Mouse (Mus musculus): ENCODE measurements around the gene Dlg2. TPM values are rescaled to one million over a fixed set of nuclear protein-coding genes. Genes with fewer than 3 reads are reported as not detected.

Dlg2 gene
- polyA plus RNA-seq, 1 experiment from 2014 or later = 6.9 TPM

GRCm38 (mm10) chr7:91896935-91897334, 1420.5 kb downstream of the Dlg2 start:
- no peak for ATAC-seq (ENCODE audit: low FRiP score)
- WGBS = 41% methylated on average over 2 of the region's 2 CpGs
- Histone ChIP-seq H3K9me3 (replicated peaks) (no peaks in the 10 kb centered on the region), H3K27ac (no peak overlapping the region), H3K4me3 (no peak overlapping the region), H3K36me3 (no peaks in the 10 kb centered on the region), H3K4me1 (no peaks in the 10 kb centered on the region), H3K27me3 (no peaks in the 10 kb centered on the region), H3K9ac (no peak overlapping the region), H3K4me2 (replicated peaks) (no peak overlapping the region)

DNA sequence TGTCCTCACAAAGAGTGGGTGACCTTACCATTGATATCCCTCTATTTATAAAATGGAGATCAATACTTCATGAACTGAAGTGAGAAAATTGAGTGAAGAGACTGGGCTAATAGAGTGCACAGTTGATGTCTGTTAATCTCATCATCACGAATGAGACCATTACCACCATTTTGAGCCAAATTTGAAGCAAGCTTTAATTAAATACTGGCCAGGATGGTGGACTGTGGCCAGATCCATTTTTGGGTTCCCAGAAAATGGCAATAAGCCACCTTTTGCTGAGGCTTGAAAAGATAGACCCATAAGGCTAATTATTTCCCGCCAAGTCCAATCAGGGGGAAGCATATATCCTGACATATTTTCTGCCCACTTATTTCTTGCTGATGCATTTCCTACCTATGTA, 1421.0 kb downstream of the Dlg2 start:
- H3K4me2 ChIP-seq (replicated peaks) = no peak overlapping the region
- no peak for ATAC-seq (ENCODE audit: low FRiP score)
- 87% methylated on average over 2 of the region's 2 CpGs for WGBS
- no peaks in the 10 kb centered on the region for H3K4me1 ChIP-seq
- H3K36me3 ChIP-seq = no peaks in the 10 kb centered on the region
- H3K9ac ChIP-seq = no peak overlapping the region
- H3K4me3 ChIP-seq = no peak overlapping the region
- H3K27me3 ChIP-seq = no peaks in the 10 kb centered on the region
- no peak overlapping the region for H3K27ac ChIP-seq
- H3K9me3 ChIP-seq (replicated peaks) = no peaks in the 10 kb centered on the region

DNA sequence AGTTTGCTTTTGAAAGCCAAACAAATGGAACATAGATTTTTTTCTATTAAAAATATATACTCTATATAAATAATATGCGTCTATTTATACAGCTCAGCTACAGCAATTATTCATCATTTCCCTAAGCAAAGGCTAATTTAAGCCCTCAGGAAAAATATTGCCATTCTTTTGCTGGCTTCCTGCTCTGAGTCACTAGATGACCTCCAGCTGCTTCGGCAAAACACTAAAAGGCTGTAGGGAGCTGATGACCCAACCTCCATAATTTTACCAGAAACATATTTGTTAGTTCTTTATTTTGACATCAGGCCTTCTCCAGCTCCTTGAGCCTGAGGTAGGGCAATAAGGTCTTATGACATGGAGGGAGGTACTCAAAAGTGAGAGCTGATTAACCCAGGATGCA, 1426.0 kb downstream of the Dlg2 start:
- Histone ChIP-seq H3K4me1 (no peaks in the 10 kb centered on the region), H3K27ac (no peak overlapping the region), H3K27me3 (no peaks in the 10 kb centered on the region), H3K9ac (no peak overlapping the region), H3K4me2 (replicated peaks) (no peak overlapping the region), H3K4me3 (no peak overlapping the region), H3K36me3 (no peaks in the 10 kb centered on the region), H3K9me3 (replicated peaks) (no peaks in the 10 kb centered on the region)
- ATAC-seq (ENCODE audit: low FRiP score) = no peak
- WGBS = 77% methylated on average over 2 of the region's 2 CpGs

GRCm38 (mm10) chr7:91916809-91917208, 1440.3 kb downstream of the Dlg2 start:
- WGBS = 85% methylated on average over 3 of the region's 3 CpGs
- H3K9ac ChIP-seq = no peak overlapping the region
- no peak for ATAC-seq (ENCODE audit: low FRiP score)

DNA sequence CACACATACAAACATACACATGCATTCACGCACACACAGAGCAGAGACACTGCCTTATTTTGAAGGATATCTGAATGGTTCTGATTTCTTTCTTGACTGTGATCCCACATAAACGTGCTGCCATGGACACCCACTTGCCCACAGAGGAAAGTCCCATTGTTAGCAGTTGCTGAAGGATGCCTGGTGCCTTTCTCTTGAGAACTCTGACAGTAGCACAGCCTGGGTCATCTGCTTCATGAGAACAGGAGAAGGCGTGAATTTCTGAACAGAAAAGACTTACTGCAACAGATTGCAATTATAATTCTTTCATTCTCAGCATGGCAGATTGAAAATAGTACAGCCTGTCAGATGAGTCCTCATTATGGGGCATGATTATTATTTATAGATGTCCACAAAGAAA, 1442.6 kb downstream of the Dlg2 start:
- Histone ChIP-seq H3K4me1 (no peaks in the 10 kb centered on the region), H3K4me3 (no peak overlapping the region), H3K9ac (no peak overlapping the region), H3K36me3 (no peaks in the 10 kb centered on the region), H3K4me2 (replicated peaks) (no peak overlapping the region), H3K27me3 (no peaks in the 10 kb centered on the region), H3K9me3 (replicated peaks) (no peaks in the 10 kb centered on the region), H3K27ac (no peak overlapping the region)
- 73% methylated on average over 3 of the region's 3 CpGs for WGBS
- no peak for ATAC-seq (ENCODE audit: low FRiP score)

More at GRCm38 (mm10) chr7:91916809-91917208, 1440.3 kb downstream of the Dlg2 start:
- no peaks in the 10 kb centered on the region for H3K4me1 ChIP-seq
- no peak overlapping the region for H3K4me2 ChIP-seq (replicated peaks)
- H3K27ac ChIP-seq = no peak overlapping the region
- no peaks in the 10 kb centered on the region for H3K36me3 ChIP-seq
- H3K4me3 ChIP-seq = no peak overlapping the region
- no peaks in the 10 kb centered on the region for H3K9me3 ChIP-seq (replicated peaks)
- no peaks in the 10 kb centered on the region for H3K27me3 ChIP-seq

- H3K9ac ChIP-seq = no peak overlapping the region
- 57% methylated on average over 3 of the region's 3 CpGs for WGBS
- no peak overlapping the region for H3K27ac ChIP-seq
- no peaks in the 10 kb centered on the region for H3K36me3 ChIP-seq
- H3K9me3 ChIP-seq (replicated peaks) = no peaks in the 10 kb centered on the region
- H3K4me1 ChIP-seq = no peaks in the 10 kb centered on the region
- no peak overlapping the region for H3K4me3 ChIP-seq
- no peaks in the 10 kb centered on the region for H3K27me3 ChIP-seq
- peak; percentile 87 for ATAC-seq (ENCODE audit: low FRiP score)
- no peak overlapping the region for H3K4me2 ChIP-seq (replicated peaks)
Measured at GRCm38 (mm10) chr7:91919738-91920137, 1443.3 kb downstream of the Dlg2 start.

DNA sequence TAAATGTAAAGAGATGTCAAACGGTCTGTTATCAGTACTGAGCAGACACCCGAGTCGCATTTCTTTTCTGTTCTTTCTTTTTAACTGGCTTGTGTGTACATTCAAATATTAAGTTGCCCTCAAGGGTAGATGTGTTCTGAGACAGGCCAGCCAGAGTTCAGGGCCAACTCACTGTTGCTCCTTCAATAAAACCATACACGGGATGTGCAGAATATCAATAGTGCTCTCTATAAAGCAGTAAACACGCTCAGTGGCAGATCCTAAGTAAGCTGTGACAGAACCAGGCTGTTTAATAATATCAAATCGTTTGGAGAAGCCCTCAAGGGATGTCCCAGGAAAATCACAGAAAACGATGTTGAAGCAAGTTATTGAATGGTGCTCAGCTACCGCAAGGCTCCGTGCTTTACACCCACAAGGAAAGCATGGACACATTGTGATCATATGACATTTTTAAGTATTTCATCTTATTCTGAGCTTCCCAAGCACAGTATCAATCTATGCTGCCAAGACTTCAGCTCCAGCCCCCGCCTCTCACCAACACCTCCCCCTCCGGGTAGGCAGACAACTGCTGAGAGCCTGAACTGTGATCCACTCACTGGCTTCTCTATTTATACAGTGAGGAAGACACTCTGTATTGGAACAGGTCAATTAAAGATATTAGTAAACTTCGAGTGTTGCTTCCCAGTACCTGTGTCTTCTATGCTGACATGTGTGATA, 1458.6 kb downstream of the Dlg2 start:
- Histone ChIP-seq H3K27ac (no peak overlapping the region), H3K4me2 (replicated peaks) (no peak overlapping the region), H3K9me3 (replicated peaks) (no peaks in the 10 kb centered on the region), H3K4me3 (no peak overlapping the region), H3K9ac (no peak overlapping the region), H3K4me1 (no peaks in the 10 kb centered on the region), H3K27me3 (no peaks in the 10 kb centered on the region), H3K36me3 (no peaks in the 10 kb centered on the region)
- WGBS = 67% methylated on average over 12 of the region's 12 CpGs
- peak; percentile 29; the same call in 1 of the 2 replicates for ATAC-seq (ENCODE audit: low FRiP score)

DNA sequence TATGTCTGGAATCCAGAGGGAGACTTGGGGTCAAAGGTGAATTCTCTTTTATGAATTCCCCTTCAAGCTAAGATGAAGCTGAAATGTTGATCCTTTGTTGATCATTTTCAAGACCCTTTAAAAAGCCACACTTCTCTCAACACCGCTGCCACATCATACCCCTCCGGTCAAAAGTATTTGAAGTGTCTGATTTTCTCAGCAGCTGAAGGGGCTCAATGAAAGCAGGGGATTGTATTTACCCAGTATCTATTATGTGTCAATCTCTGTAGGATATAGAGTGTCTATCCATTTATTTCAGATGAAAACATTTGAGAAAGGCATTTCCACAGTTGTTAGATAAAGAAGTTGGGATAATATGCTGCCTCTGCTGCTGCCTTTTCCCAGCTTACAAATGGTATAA, 1459.7 kb downstream of the Dlg2 start:
- 58% methylated on average over 2 of the region's 2 CpGs for WGBS
- no peak overlapping the region for H3K4me3 ChIP-seq
- no peak overlapping the region for H3K4me2 ChIP-seq (replicated peaks)
- no peaks in the 10 kb centered on the region for H3K9me3 ChIP-seq (replicated peaks)
- H3K4me1 ChIP-seq = no peaks in the 10 kb centered on the region
- H3K36me3 ChIP-seq = no peaks in the 10 kb centered on the region
- H3K9ac ChIP-seq = no peak overlapping the region
- no peak for ATAC-seq (ENCODE audit: low FRiP score)
- H3K27me3 ChIP-seq = no peaks in the 10 kb centered on the region
- H3K27ac ChIP-seq = no peak overlapping the region

DNA sequence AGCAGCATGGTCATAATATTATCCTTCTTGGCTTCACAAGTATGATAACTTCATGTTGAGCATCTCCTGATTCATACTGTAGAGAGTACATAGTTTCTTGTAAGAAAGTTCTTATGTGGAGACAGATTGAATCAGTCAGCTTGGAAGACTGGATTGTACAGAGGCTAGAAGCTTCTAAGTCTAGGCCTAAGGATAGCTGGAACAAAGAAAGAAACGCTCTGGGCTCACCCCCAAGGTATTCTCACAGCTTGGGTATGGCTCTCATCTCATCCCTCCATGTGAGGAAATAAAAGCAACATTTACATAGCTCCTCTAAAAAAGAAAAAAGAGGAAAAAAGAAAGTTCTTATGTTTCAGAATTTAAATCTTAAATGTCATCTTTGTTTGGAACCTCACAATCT, 1466.8 kb downstream of the Dlg2 start:
- no peak overlapping the region for H3K9ac ChIP-seq
- no peaks in the 10 kb centered on the region for H3K36me3 ChIP-seq
- H3K9me3 ChIP-seq (replicated peaks) = no peaks in the 10 kb centered on the region
- H3K4me2 ChIP-seq (replicated peaks) = no peak overlapping the region
- WGBS = 84% methylated on average over 1 of the region's 1 CpGs
- no peak for ATAC-seq (ENCODE audit: low FRiP score)
- no peaks in the 10 kb centered on the region for H3K4me1 ChIP-seq
- H3K27ac ChIP-seq = no peak overlapping the region
- H3K27me3 ChIP-seq = no peaks in the 10 kb centered on the region
- H3K4me3 ChIP-seq = no peak overlapping the region

- no peaks in the 10 kb centered on the region for H3K27me3 ChIP-seq
- H3K9me3 ChIP-seq (replicated peaks) = no peaks in the 10 kb centered on the region
- no peaks in the 10 kb centered on the region for H3K4me1 ChIP-seq
- no peaks in the 10 kb centered on the region for H3K36me3 ChIP-seq
- H3K4me3 ChIP-seq = no peak overlapping the region
- WGBS = 96% methylated on average over 1 of the region's 1 CpGs
- H3K9ac ChIP-seq = no peak overlapping the region
- no peak overlapping the region for H3K4me2 ChIP-seq (replicated peaks)
- H3K27ac ChIP-seq = no peak overlapping the region
- no peak for ATAC-seq (ENCODE audit: low FRiP score)
Measured at GRCm38 (mm10) chr7:91955584-91955983, 1479.1 kb downstream of the Dlg2 start.

DNA sequence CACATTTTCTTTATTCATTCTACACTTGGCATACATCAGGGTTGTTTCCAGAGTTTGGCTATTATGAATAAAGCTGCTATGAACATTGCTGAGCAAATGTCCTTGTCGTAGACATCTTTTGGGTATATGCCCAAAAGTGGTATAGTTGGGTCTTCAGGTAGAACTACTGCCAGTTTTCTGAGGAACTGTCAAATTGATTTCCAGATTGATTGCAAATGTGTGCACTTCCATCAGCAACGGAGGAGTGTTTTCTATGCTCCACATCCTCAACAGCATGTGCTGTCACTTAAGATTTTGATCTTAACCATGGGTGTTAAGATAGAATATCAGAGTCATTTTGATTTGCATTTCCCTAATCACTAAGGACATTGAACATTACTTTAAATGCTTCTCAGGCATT, 1486.5 kb downstream of the Dlg2 start:
- no peak overlapping the region for H3K9ac ChIP-seq
- no peak overlapping the region for H3K4me3 ChIP-seq
- H3K27ac ChIP-seq = no peak overlapping the region
- 84% methylated on average over 2 of the region's 2 CpGs for WGBS
- no peaks in the 10 kb centered on the region for H3K4me1 ChIP-seq
- H3K27me3 ChIP-seq = no peaks in the 10 kb centered on the region
- no peak overlapping the region for H3K4me2 ChIP-seq (replicated peaks)
- no peaks in the 10 kb centered on the region for H3K9me3 ChIP-seq (replicated peaks)
- H3K36me3 ChIP-seq = no peaks in the 10 kb centered on the region
- ATAC-seq (ENCODE audit: low FRiP score) = no peak

DNA sequence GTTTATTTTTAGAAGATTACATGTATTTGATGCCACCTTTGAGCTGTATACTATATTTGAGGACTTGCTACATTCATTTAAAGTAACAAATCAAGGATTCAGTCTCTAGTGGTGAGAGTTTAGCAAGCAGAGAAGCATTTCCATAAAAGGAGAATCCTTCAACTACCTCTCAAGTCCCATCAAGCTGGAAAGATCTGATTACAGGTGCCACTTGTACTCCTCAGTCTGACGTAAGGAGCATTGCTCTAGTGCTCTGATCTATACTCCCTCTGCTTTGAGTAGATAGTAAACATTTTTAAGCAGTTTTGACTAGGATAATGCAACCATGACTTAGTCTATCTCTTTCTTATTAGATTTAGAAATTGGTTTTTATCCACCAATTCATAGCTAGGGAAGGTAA, 1496.5 kb downstream of the Dlg2 start:
- H3K4me1 ChIP-seq = no peaks in the 10 kb centered on the region
- no peaks in the 10 kb centered on the region for H3K9me3 ChIP-seq (replicated peaks)
- no peak overlapping the region for H3K9ac ChIP-seq
- no peak overlapping the region for H3K4me2 ChIP-seq (replicated peaks)
- no peak for ATAC-seq (ENCODE audit: low FRiP score)
- H3K27me3 ChIP-seq = no peaks in the 10 kb centered on the region
- H3K4me3 ChIP-seq = no peak overlapping the region
- 82% methylated on average over 1 of the region's 1 CpGs for WGBS
- no peaks in the 10 kb centered on the region for H3K36me3 ChIP-seq
- no peak overlapping the region for H3K27ac ChIP-seq

- ATAC-seq (ENCODE audit: low FRiP score) = no peak
- no peak overlapping the region for H3K27ac ChIP-seq
- no peaks in the 10 kb centered on the region for H3K36me3 ChIP-seq
- 89% methylated on average over 5 of the region's 5 CpGs for WGBS
- H3K4me1 ChIP-seq = no peaks in the 10 kb centered on the region
- H3K27me3 ChIP-seq = no peaks in the 10 kb centered on the region
- H3K9me3 ChIP-seq (replicated peaks) = no peaks in the 10 kb centered on the region
- no peak overlapping the region for H3K9ac ChIP-seq
- no peak overlapping the region for H3K4me3 ChIP-seq
- no peak overlapping the region for H3K4me2 ChIP-seq (replicated peaks)
Measured at GRCm38 (mm10) chr7:92003769-92004455, 1527.4 kb downstream of the Dlg2 start.
